Mouse (Mus musculus): ENCODE measurements at regions not wholly inside any gene's neighbourhood (a gene's known extent, or its start where the extent isn't known, plus 50 kb on each side); places are given as distances from the start of the nearest gene placed in this dataset.

GRCm38 (mm10) chr19:54311723-54312122, 267.8 kb downstream of the Adra2a start:
- no peak for TF ChIP-seq RAD21 (IDR thresholded peaks at IDR 0.05; ENCODE audit: low read depth, low read length)
- no peak for TF ChIP-seq TBP (IDR thresholded peaks at IDR 0.05; ENCODE audit: low read depth, low read length)
- no peak for TF ChIP-seq SIN3A (IDR thresholded peaks at IDR 0.05; ENCODE audit: low read length)
- no peak for TF ChIP-seq POLR2AphosphoS2 (IDR thresholded peaks at IDR 0.05; ENCODE audit: low read length)
- no peak for TF ChIP-seq UBTF (IDR thresholded peaks at IDR 0.05; ENCODE audit: borderline replicate concordance, insufficient read depth, low read depth, low read length)
- no peak for TF ChIP-seq MAZ (IDR thresholded peaks at IDR 0.05; ENCODE audit: low read depth, low read length)
- no peaks in the 10 kb centered on the region for H3K4me1 ChIP-seq (ENCODE audit: control insufficient read depth in 1 of 2, insufficient read depth in 2 of 2, low read length in 2 of 2)
- DNase-seq (ENCODE audit: low read depth, low spot score) = no peak
- no peaks in the 10 kb centered on the region for H3K79me2 ChIP-seq (ENCODE audit: control insufficient read depth, insufficient read depth, low read length, poor library complexity)
- no peaks in the 10 kb centered on the region for H3K36me3 ChIP-seq (ENCODE audit: control insufficient read depth in 1 of 2, insufficient read depth in 2 of 2, low read length in 2 of 2)
- H3K27ac ChIP-seq (ENCODE audit: control insufficient read depth, low read depth, low read length) = no peak overlapping the region
- H3K9me3 ChIP-seq (replicated peaks; ENCODE audit: insufficient read depth, low read length) = no peaks in the 10 kb centered on the region
- H3K27me3 ChIP-seq (ENCODE audit: control insufficient read depth in 1 of 2, insufficient read depth in 2 of 2, low read length in 2 of 2) = no peaks in the 10 kb centered on the region
- no peak overlapping the region for H3K4me3 ChIP-seq (ENCODE audit: control insufficient read depth in 1 of 2, insufficient read depth in 1 of 2, low read depth in 2 of 2, low read length in 2 of 2)
- no peak overlapping the region for H3K9ac ChIP-seq (ENCODE audit: control insufficient read depth, low read depth, low read length, poor library complexity, severe bottlenecking)

- no peak overlapping the region for H3K27ac ChIP-seq (ENCODE audit: control insufficient read depth, low read depth, low read length)
- H3K4me3 ChIP-seq (ENCODE audit: control insufficient read depth in 1 of 2, insufficient read depth in 1 of 2, low read depth in 2 of 2, low read length in 2 of 2) = no peak overlapping the region
- H3K27me3 ChIP-seq (ENCODE audit: control insufficient read depth in 1 of 2, insufficient read depth in 2 of 2, low read length in 2 of 2) = no peaks in the 10 kb centered on the region; a peak in 1 of 4 replicates
- H3K4me1 ChIP-seq (ENCODE audit: control insufficient read depth in 1 of 2, insufficient read depth in 2 of 2, low read length in 2 of 2) = no peaks in the 10 kb centered on the region
- no peaks in the 10 kb centered on the region for H3K79me2 ChIP-seq (ENCODE audit: control insufficient read depth, insufficient read depth, low read length, poor library complexity)
- TF ChIP-seq TCF12 (IDR thresholded peaks at IDR 0.05; ENCODE audit: low read depth, low read length) (no peak), ZNF384 (IDR thresholded peaks at IDR 0.05; ENCODE audit: low read depth, low read length) (no peak), POLR2A (IDR thresholded peaks at IDR 0.05; ENCODE audit: control insufficient read depth in 1 of 2, insufficient read depth in 1 of 2, low read depth in 1 of 2, low read length in 2 of 2, poor library complexity in 1 of 2) (no peak), KAT2A (conservative IDR thresholded peaks at IDR 0.05; ENCODE audit: low read depth, low read length) (no peak), ZKSCAN1 (IDR thresholded peaks at IDR 0.05; ENCODE audit: low read depth, low read length) (no peak), MEF2A (IDR thresholded peaks at IDR 0.05; ENCODE audit: extremely low read depth, insufficient replicate concordance, low read depth, low read length, poor library complexity, severe bottlenecking) (no peak), RCOR1 (IDR thresholded peaks at IDR 0.05; ENCODE audit: low read depth, low read length) (no peak), NELFE (IDR thresholded peaks at IDR 0.05; ENCODE audit: low read depth, low read length) (no peak), JUND (IDR thresholded peaks at IDR 0.05; ENCODE audit: low read depth, low read length) (no peak), EP300 (IDR thresholded peaks at IDR 0.05; ENCODE audit: low read depth in 1 of 2, low read length in 2 of 2) (no peak), POLR2AphosphoS2 (IDR thresholded peaks at IDR 0.05; ENCODE audit: low read length) (no peak), USF2 (IDR thresholded peaks at IDR 0.05; ENCODE audit: borderline replicate concordance in 1 of 2, insufficient read depth in 1 of 2, low read depth in 1 of 2, low read length in 2 of 2) (no peak), TAL1 (IDR thresholded peaks at IDR 0.05; ENCODE audit: low read length) (no peak)
- no peak for DNase-seq (ENCODE audit: low read depth, low spot score)
- no peaks in the 10 kb centered on the region for H3K36me3 ChIP-seq (ENCODE audit: control insufficient read depth in 1 of 2, insufficient read depth in 2 of 2, low read length in 2 of 2)
- H3K9me3 ChIP-seq (replicated peaks; ENCODE audit: insufficient read depth, low read length) = no peaks in the 10 kb centered on the region
- no peak overlapping the region for H3K9ac ChIP-seq (ENCODE audit: control insufficient read depth, low read depth, low read length, poor library complexity, severe bottlenecking)
Measured at GRCm38 (mm10) chr19:54323276-54323675, 279.3 kb downstream of the Adra2a start.

Measured in MEL (cell line).